Mouse (Mus musculus): ENCODE results near the gene Ptrh2.

Ptrh2 gene

DNA sequence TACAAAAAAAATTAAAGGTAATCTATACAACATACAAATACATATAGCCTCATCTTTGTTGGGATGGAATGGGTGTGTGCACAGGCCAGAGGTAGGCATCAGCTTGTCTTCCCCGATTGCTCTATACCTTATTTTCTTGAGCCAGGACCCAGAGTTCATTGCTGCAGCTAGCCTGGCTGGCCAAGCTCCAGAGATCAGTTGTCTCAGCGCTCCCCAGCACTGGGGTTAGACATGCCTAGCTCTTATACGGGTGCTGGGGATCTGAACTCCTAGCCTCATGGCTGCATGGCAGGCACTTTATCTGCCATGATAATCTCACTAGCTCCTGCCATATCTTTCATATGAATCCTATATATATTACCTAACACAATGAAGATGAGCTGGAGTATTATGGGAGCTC lies 15.6 kb upstream of the Ptrh2 start:
- no peak for DNase-seq (ENCODE audit: low read depth, low spot score)

DNA sequence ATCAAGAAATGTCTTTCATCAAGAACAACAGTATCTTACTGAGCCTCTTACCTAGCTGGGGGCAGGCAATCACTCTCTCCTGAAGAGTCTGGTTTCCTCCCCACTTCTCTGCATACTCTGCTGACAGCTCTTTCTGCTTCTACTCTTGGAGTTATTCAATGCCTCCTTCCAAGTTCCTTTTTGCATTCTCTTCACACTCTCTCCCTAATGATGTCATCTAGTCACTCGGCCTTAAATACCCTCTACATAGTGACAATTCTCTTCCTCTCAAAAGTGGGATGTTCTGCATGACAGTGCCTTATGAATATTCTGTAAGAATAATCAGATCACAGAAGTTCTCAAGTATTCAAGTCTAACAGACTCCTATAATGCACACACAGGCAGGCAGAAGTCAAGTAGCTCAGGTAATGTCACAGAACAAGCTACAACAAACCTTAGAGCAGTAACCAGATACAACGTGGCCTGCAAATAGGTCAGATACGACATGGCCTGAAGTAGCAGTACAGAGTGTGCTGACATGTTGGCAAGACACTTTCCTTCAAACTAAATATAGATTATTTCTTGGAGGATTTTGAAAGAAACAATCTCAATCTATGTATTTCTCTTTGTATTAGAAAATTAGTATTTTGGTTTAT lies 12.6 kb upstream of the Ptrh2 start:
- no peak for DNase-seq (ENCODE audit: low read depth, low spot score)

DNA sequence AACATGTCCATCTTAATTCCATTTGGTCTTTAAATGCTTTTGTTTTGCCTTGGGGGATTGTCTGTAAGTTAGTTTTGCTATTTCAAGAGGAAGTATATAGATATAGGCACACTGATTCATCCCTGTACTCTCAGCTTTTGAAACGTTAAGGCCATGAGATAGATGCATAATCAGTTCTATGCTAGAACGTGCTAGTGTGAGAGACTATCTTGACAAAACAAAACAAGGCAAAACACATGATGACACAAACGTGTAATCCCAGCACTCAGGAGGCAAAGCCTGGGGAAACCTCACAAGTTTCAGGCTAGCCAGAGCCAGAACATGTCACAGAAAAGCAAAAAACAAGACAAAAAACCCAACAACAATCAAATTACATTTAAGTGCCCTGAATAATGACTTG lies 11.0 kb upstream of the Ptrh2 start:
- no peak for DNase-seq (ENCODE audit: low read depth, low spot score)

DNA sequence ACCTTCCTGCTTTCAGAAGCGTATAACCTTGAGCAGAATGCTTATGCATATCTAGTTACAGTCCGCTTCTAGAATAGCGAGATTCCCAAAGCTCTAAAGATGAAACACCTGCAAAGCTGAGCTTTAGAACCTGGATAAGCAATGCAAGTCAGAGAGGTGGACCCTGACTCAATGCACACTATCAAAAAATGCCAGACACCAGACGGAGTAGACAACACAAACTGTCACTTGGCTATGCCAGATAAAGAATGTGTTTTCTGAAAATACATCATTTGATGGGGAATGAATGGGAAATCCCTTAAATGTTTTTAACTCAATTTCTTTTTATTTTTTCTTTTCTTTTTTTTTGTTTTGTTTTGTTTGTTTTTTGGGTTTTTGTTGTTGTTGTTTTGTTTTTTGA lies 8.3 kb upstream of the Ptrh2 start:
- DNase-seq (ENCODE audit: low read depth, low spot score): no peak

DNA sequence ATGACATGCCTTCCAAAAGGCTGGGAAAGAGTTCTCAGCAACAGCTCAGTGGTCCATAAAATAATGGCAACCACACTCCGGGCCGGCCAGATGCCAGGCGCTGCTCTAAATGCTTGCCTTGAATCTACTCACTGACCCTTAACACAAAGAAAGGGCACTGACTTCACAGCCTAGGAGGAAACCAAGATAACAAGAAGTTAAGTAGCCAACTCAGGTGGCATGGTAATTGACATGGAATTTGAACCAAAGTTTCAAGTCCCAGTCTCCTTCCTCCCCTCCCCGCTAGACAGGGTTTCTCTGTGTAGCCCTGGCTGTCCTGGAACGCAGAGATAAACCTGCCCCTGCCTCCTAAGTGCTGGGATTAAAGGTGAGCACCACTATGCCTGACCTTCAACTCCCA lies 4.8 kb upstream of the Ptrh2 start:
- DNase-seq (ENCODE audit: low read depth, low spot score): no peak

DNA sequence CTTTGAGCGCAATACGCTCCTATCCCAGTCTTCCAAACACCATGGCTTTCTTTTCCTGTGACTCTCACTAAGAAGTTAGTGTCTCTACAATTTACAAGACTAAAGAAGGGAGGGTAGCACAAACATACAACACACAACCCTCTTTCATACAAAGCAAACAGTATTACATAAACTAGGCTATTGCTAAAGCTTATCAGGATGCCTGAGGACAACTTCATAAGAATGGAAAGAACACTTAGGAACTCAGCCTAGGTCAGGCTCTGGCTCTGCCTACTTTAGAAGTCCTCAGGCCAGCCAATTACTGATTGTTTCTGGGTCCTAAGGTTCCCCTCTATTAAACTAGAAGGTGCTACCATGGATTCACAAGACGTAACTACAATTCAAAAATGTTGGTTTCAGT lies 3.1 kb upstream of the Ptrh2 start:
- no peak for DNase-seq (ENCODE audit: low read depth, low spot score)

DNA sequence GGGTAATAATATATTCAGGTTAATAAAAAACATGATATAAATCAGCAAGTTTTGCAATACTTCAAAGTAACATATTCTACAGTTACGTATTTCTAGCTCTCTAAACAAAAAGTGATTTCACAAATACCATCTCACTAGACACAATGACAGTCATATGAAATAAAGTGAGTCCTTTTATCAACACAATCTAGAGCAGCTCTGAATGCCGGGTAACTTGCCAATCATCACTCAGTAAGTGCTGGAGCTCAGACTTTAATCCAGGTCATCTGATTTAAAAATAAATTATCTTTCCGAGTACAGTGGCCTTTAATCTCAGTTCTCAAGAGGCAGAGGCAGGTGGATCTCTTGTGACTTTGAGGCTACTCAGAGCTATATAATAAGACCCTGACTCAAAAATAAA lies 2.4 kb upstream of the Ptrh2 start:
- no peak for DNase-seq (ENCODE audit: low read depth, low spot score)

DNA sequence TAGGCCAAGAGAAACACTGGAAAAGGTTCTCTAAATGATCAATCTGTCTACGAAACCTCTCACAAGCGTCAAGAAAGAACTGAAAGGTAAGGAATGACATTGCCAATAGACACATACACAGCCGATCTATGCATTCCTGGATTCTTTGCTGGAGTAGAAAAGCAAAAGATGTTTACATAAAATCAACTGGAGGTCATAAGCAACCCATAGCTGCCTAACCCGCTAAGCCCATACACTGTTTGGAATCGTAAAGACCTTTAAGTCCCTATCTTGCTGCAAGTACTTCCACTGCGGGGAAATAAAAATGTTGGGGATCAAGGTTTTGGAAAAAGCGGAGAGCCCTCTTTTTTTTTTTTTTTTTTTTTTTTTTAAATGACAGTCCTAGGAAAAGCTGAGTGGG lies 924 bp upstream of the Ptrh2 start:
- DNase-seq (ENCODE audit: low read depth, low spot score): no peak

DNA sequence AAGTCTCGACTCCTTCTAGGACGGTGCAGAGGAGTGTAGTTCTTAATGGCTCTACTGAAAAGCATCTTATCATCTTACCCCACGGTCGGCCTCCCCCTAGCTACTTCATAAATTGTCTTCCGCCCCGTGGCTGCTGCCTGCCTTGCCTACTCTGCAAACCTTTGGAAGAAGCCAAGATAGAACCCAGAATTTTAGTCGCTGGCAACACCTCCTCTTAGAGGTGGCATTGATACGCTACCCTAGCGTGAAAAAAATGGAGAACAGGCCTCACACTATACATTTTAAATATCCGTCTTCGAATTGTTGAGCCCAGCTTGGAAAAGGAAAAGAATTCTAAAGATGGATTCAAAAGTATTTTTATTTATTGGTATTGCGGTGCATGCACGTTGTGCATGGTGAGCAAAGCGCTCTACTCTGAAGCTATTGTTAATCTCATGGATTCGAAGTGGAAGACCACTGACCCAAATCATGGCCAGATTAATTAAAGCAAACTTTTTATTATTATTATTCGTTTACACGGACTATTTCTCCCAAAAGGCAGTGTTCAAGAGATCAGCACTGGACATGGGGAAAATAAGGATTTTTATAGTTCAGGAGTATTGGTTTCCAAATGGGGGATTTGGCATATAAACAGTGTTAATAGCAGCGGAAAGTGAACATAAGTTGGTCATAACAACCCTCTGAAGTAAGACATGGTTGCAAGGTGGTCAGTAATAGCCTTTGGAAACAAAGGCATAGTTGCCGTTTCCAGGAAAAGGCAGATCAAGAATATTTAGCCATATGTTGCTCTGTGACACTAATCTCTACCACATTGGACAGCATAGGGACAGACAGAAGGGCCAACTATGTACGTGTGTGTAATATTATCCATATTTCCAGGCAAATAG lies 584 bp downstream of the Ptrh2 start:
- no peak for DNase-seq (ENCODE audit: low read depth, low spot score)

DNA sequence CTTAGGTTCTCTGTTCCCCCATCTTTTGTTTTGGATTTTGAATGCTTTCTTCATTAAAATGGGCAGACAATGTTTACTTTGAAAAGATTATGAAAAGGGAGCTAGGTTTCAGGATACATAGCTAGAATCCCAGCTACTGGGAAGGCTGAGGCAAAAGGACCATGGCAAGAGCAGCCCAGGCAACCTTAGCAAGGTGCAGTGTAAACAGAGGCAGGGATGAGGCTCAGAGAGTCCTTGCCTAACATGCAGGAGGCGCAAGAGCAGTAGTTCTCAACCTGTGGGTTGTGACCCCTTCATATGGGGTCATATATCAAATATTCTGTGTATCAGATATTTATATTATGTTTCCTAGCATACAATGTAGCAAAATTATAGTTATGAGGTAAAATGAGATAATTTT lies 1.6 kb downstream of the Ptrh2 start:
- no peak for DNase-seq (ENCODE audit: low read depth, low spot score)

DNA sequence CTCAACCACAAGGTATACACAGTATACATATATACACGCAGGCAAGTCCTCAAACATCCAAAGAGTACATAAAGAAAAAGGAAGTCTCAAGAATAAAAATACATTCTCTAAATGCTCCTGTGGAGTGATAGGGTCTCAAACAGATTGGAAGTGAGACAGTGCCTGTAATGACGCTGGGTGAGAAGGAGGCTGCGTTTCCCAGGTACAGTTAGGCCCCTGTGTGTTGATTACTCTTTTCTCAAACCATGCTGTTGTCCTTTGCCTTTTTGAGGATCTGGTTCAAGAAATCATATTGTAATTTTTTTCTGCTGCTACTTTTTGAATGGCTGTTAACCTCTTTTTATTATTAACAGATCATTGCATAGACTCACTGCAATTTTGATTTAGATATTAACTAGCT lies 6.6 kb downstream of the Ptrh2 start:
- DNase-seq (ENCODE audit: low read depth, low spot score): no peak

DNA sequence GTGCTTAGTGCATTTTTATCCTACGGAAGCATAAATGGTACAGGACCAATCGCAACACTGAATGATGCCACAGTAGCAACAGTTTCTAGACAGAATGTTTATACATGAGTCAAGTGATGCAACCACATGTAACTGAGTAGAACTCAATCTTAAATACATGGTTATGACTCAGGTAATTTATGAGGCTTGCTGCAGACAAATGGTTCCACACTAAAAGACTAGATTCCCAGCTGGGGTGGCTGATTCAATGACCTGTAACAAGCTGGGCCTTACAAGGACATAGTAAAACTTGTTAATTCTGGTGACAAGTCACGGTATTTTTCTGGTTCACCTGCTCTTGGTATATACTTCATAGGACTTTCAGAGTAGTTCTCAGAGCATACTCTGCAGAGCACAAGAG lies 7.7 kb downstream of the Ptrh2 start:
- DNase-seq (ENCODE audit: low read depth, low spot score): no peak

DNA sequence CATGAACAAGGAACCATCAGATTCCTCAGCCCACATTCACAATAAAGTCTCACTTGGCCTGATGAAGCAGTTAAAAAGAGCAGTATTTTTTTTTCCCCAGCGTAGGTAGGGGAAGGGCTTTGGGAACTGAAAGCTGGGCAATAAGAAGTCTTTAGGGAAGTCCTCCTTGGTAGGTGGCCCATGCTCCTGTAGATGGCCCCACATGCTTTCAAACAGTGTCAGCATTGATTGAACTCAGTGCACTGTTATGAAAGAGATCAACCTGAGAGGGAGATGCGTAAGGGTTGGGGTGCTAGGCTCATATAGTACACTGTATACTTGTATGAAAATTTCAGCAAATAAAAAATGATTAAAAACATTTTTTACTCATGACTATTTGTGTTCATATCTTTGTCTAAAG lies 8.2 kb downstream of the Ptrh2 start:
- DNase-seq (ENCODE audit: low read depth, low spot score): no peak

DNA sequence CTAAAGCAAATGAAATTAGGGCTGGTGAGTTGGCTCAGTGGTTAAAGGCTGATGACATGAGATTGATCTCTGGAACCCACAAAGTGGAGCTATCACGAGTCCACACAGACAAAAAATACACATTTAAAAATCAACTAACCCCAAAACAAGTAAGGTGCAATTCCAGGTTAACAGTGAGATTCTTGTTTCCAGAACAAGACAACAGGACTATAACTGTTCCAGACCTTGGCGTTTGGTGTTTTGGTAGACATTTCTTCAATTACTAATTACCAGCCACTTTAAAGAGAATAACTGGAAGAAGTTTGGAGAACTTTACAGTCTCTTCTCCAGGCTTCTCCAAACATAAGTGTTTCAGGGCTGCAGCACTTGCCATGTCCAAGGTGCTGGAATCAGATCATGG lies 8.8 kb downstream of the Ptrh2 start:
- no peak for DNase-seq (ENCODE audit: low read depth, low spot score)

DNA sequence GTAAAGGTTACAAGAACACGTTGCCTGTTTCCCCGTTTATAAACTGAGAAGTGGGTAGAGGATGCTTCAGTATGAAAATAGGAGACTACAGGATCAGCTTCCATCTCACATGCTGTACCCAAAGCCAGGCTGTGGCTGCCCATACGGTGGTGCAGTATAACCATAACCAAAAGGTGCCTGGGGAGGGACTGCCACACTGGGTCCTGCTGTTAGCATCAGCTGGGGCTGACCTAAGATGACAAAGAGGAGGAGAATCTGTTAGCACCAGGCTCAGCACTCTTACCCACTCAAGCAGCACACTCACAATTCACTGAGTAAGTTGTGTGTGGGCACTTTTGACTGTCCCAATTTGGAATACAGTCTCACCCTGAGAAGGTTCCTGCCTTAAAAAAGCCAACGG lies 11.7 kb downstream of the Ptrh2 start:
- no peak for DNase-seq (ENCODE audit: low read depth, low spot score)

DNA sequence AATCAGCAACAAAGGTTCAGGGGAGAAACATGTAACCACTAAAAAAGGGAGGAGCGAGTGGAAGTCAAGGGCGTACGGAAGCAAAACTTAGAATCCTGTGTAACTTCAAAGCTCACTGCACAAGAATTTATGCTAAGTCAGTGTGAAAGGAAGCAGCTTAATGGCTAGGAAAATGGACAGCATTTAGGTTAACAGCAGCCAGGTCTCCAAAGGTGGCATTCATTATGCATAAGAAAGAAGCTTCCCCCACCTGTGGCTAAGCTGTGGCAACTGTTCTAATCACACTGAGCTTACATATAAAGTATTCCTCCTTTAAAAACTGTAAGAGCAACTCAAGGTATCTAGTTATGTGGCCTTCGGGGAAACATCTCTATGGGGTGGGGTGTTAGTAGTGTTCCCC lies 17.4 kb downstream of the Ptrh2 start:
- DNase-seq (ENCODE audit: low read depth, low spot score): no peak

DNA sequence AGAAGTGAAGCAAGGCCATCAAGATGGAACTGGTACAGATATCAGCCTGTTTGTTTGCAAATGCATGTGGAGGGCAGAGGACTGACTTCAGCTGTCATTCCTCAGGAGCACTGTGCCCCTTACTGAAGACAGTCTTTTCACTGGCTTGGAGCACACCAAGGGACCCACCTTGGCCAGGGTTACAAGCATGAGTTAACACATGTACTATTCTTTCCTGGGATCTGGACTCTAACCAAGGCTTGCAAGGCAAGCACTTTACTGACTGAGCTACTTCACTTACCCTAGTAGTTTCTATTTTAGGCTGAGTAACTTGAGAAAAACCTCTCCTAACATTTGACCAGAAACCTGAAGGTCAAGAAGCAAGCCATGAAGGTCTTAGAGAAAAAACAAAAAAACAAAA lies 30.8 kb downstream of the Ptrh2 start:
- DNase-seq (ENCODE audit: low read depth, low spot score): no peak

DNA sequence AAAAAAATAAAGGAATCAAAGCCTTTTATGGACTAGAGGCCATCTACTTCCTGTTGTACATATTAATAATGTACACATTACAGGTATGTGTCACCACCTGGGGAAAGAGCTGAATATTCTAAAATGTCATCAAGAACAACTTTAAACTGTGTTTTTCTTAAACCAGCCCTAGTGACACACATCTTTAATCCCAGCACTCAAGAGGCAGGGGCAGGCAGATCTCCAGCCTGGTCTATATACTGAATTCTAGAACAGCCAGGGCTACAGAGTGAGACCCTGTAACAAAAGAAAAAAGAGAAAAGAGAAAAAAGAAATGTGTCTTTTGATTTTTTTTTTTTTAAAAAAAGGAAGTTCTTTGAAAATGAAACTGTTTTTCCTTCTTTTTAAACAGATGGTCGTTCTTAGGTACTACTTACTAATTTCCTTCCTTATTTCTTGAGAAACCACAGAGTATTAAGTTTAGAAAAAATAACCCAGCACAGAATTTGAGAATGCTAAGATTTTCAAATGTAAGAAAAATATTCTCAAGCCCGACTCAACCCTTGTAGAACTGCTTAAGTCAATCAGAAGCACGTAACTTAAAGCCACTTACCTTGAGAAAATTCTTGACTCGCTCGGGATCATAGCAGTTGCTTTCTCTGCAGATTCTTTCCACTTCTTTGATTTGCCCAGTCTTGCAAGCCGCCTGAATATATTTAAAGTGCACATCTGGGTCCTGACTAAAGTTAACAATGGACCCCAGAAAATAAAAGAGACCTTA lies 33.7 kb downstream of the Ptrh2 start:
- DNase-seq (ENCODE audit: low read depth, low spot score): no peak

DNA sequence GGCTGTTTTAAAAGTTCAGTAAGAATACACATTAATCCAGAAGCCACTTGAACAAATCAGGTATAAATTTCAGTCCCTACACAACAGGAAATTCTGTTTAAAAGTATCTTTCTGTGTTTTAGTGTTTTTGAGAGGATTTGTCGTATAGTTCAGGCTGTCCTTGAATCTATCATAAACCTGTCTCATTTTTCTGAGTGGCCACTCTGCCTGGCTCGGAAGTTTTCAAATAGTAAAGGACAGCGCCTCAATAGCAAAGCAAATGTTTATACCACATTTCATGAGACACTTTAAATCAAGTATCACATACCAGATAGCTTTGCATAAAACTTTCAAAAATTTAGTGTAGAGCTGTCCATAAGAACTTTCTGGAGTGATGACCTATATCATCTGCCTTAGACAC lies 34.6 kb downstream of the Ptrh2 start:
- no peak for DNase-seq (ENCODE audit: low read depth, low spot score)

DNA sequence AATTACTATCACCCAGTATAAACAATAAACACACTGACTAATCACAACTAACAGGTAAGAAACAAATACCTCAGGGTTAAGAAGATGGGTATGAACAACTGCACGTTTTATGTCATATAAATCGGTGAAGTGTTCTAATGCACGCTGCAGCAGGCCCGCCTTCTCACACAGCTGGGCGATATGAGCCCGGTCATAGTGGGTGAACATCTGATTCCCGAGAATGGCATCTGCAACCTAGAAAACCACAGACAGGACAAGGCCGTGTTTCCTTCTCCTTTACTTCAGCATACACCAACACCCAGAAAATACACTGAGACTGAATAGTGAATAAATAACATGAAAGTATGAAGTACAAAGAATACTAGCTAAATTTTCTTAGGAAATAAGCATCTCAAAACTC lies 35.6 kb downstream of the Ptrh2 start:
- DNase-seq (ENCODE audit: low read depth, low spot score): no peak

DNA sequence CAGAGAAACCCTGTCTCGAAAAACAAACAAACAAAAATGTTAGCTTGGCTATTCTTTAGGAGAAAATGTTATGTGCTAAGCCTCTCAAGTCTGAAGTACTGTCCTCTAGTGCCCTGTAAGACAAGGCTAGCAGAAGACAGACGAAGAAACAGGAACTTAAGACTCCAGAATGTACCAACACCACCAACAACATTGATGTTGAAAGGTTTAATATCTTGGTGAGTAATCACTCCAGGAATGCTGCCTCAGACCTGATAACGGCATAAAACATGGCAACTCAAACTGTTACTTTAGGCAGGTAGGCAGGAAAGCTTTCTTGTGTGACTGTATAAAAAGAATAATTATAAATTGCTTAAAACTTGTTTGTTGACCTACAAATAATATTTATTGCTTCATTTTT lies 40.2 kb downstream of the Ptrh2 start:
- DNase-seq (ENCODE audit: low read depth, low spot score): no peak

DNA sequence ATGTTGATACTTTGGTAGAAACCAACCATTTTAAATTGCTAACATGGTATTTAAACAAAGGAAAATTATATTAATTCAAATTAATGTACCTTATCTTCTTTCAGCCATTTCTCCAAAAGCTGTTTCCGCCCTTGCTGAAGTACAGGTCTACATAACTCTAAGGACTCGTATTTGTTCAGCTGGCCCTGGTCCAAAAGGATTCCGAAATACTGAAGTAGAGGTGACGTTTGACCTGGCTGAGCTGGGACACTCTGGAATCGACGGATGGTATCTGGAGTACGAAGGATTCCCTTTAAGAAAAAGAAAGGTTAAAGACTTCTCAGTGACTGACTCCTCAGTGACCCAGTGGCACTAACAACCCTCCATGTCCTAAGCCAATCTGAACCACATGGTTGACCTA lies 41.2 kb downstream of the Ptrh2 start:
- DNase-seq (ENCODE audit: low read depth, low spot score): no peak

DNA sequence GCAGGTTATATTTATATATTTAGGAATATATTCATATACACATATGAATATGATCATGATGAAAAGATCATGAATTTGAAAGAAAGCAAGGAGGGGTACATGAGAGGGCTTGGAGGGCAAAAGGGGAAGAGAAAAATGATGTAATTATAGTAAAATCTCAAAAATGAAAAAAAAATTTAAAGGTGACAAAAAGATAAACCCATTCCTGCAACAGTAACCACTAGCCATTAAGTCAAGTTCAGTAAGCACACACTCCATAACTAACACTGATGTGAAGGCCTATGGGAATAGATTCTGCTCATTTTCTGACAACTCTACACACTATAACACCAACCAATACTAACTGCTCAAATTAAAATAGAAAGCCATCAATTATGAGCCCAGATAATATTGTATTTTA lies 41.8 kb downstream of the Ptrh2 start:
- DNase-seq (ENCODE audit: low read depth, low spot score): no peak
